Mouse (Mus musculus): ENCODE data around the gene Nup54. TPM values are rescaled to one million over a fixed set of nuclear protein-coding genes. Genes with fewer than 3 reads are reported as not detected.
A peak's percentile ranks its signal among the peaks of the same experiment; 100 is the strongest.

Nup54 gene
- polyA plus RNA-seq, 1 experiment from 2014 or later, result 37.3 TPM

GRCm38 (mm10) chr5:92465511-92465910 lies 30.5 kb upstream of the Nup54 start:
- ATAC-seq (replicated peaks; ENCODE audit: low FRiP score, low read depth) (no peak), DNase-seq (ENCODE audit: low spot score) (peak; percentile 35)
- Histone ChIP-seq H3K27me3 (ENCODE audit: insufficient read depth, low read length) (no peaks in the 10 kb centered on the region), H3K4me2 (ENCODE audit: low read length) (no peak overlapping the region), H3K4me1 (replicated peaks; ENCODE audit: insufficient read depth, low read length) (no peaks in the 10 kb centered on the region), H3K36me3 (ENCODE audit: insufficient read depth, low read length) (no peaks in the 10 kb centered on the region), H3K27ac (no peak overlapping the region), H3K9ac (ENCODE audit: low read depth, low read length) (no peak overlapping the region), H3K4me3 (replicated peaks; ENCODE audit: low read depth, low read length) (no peak overlapping the region), H3K9me3 (replicated peaks; ENCODE audit: low read length) (no peaks in the 10 kb centered on the region)
- no peak for TF ChIP-seq CTCF (IDR thresholded peaks at IDR 0.05; ENCODE audit: low read depth)
- 72% methylated on average over 5 of the region's 5 CpGs for WGBS

GRCm38 (mm10) chr5:92461321-92461720 lies 26.3 kb upstream of the Nup54 start:
- DNase-seq (ENCODE audit: low spot score) (peak; percentile 72), ATAC-seq (replicated peaks; ENCODE audit: low FRiP score, low read depth) (no peak)
- 15% methylated on average over 5 of the region's 5 CpGs for WGBS

GRCm38 (mm10) chr5:92458726-92459125 lies 23.7 kb upstream of the Nup54 start:
- 44% methylated on average over 5 of the region's 5 CpGs for WGBS
- Histone ChIP-seq H3K36me3 (ENCODE audit: insufficient read depth, low read length) (0 out of 2 replicates have a peak, but pooled peaks cover 6% of the 10 kb centered on the region), H3K4me1 (replicated peaks; ENCODE audit: insufficient read depth, low read length) (no peaks in the 10 kb centered on the region), H3K9me3 (replicated peaks; ENCODE audit: low read length) (no peaks in the 10 kb centered on the region), H3K4me3 (replicated peaks; ENCODE audit: low read depth, low read length) (no peak overlapping the region), H3K27ac (no peak overlapping the region), H3K9ac (ENCODE audit: low read depth, low read length) (no peak overlapping the region), H3K4me2 (ENCODE audit: low read length) (no peak overlapping the region), H3K27me3 (ENCODE audit: insufficient read depth, low read length) (no peaks in the 10 kb centered on the region)
- DNase-seq (ENCODE audit: low spot score) (no peak), ATAC-seq (replicated peaks; ENCODE audit: low FRiP score, low read depth) (no peak)
- no peak for TF ChIP-seq CTCF (IDR thresholded peaks at IDR 0.05; ENCODE audit: low read depth)

More at GRCm38 (mm10) chr5:92461321-92461720, 26.3 kb upstream of the Nup54 start:
- H3K9me3 ChIP-seq (replicated peaks; ENCODE audit: low read length), result no peaks in the 10 kb centered on the region
- H3K27me3 ChIP-seq (ENCODE audit: insufficient read depth, low read length), result no peaks in the 10 kb centered on the region
- no peak overlapping the region for H3K4me3 ChIP-seq (replicated peaks; ENCODE audit: low read depth, low read length)
- no peaks in the 10 kb centered on the region for H3K4me1 ChIP-seq (replicated peaks; ENCODE audit: insufficient read depth, low read length)
- H3K4me2 ChIP-seq (ENCODE audit: low read length), result no peak overlapping the region
- H3K36me3 ChIP-seq (ENCODE audit: insufficient read depth, low read length), result 0 out of 2 replicates have a peak, but pooled peaks cover 4% of the 10 kb centered on the region
- H3K9ac ChIP-seq (ENCODE audit: low read depth, low read length), result no peak overlapping the region
- no peak overlapping the region for H3K27ac ChIP-seq
- TF ChIP-seq CTCF (IDR thresholded peaks at IDR 0.05; ENCODE audit: low read depth), result peak; percentile 86

- Histone ChIP-seq H3K4me3 (replicated peaks; ENCODE audit: low read depth, low read length) (no peak overlapping the region), H3K27ac (no peak overlapping the region), H3K4me1 (replicated peaks; ENCODE audit: insufficient read depth, low read length) (no peaks in the 10 kb centered on the region), H3K9ac (ENCODE audit: low read depth, low read length) (no peak overlapping the region), H3K9me3 (replicated peaks; ENCODE audit: low read length) (no peaks in the 10 kb centered on the region), H3K36me3 (ENCODE audit: insufficient read depth, low read length) (0 out of 2 replicates have a peak, but pooled peaks cover 10% of the 10 kb centered on the region), H3K4me2 (ENCODE audit: low read length) (no peak overlapping the region), H3K27me3 (ENCODE audit: insufficient read depth, low read length) (no peaks in the 10 kb centered on the region)
- no peak for TF ChIP-seq CTCF (IDR thresholded peaks at IDR 0.05; ENCODE audit: low read depth)
- DNase-seq (ENCODE audit: low spot score), result no peak
- 79% methylated on average over 2 of the region's 2 CpGs for WGBS
- no peak for ATAC-seq (replicated peaks; ENCODE audit: low FRiP score, low read depth)
Observed at GRCm38 (mm10) chr5:92457410-92457809, 22.4 kb upstream of the Nup54 start.

- no peak for TF ChIP-seq CTCF (IDR thresholded peaks at IDR 0.05; ENCODE audit: low read depth)
- Histone ChIP-seq H3K27me3 (ENCODE audit: insufficient read depth, low read length) (no peaks in the 10 kb centered on the region), H3K9ac (ENCODE audit: low read depth, low read length) (no peak overlapping the region), H3K36me3 (ENCODE audit: insufficient read depth, low read length) (peaks cover 29% of the 10 kb centered on the region), H3K4me3 (replicated peaks; ENCODE audit: low read depth, low read length) (no peak overlapping the region), H3K9me3 (replicated peaks; ENCODE audit: low read length) (no peaks in the 10 kb centered on the region), H3K4me2 (ENCODE audit: low read length) (no peak overlapping the region), H3K27ac (no peak overlapping the region), H3K4me1 (replicated peaks; ENCODE audit: insufficient read depth, low read length) (no peaks in the 10 kb centered on the region)
- ATAC-seq (replicated peaks; ENCODE audit: low FRiP score, low read depth) (no peak), DNase-seq (ENCODE audit: low spot score) (no peak)
- 97% methylated on average over 5 of the region's 5 CpGs for WGBS
Observed at GRCm38 (mm10) chr5:92452876-92453275, 17.9 kb upstream of the Nup54 start.

GRCm38 (mm10) chr5:92446736-92447135 lies 11.7 kb upstream of the Nup54 start:
- ATAC-seq (replicated peaks; ENCODE audit: low FRiP score, low read depth) (no peak), DNase-seq (ENCODE audit: low spot score) (no peak)
- Histone ChIP-seq H3K27me3 (ENCODE audit: insufficient read depth, low read length) (no peaks in the 10 kb centered on the region), H3K4me3 (replicated peaks; ENCODE audit: low read depth, low read length) (no peak overlapping the region), H3K9ac (ENCODE audit: low read depth, low read length) (no peak overlapping the region), H3K4me2 (ENCODE audit: low read length) (no peak overlapping the region), H3K9me3 (replicated peaks; ENCODE audit: low read length) (no peaks in the 10 kb centered on the region), H3K4me1 (replicated peaks; ENCODE audit: insufficient read depth, low read length) (no peaks in the 10 kb centered on the region), H3K27ac (no peak overlapping the region), H3K36me3 (ENCODE audit: insufficient read depth, low read length) (peaks cover 24% of the 10 kb centered on the region; the same call in 1 of the 2 replicates)
- WGBS, result 92% methylated on average over 5 of the region's 5 CpGs
- no peak for TF ChIP-seq CTCF (IDR thresholded peaks at IDR 0.05; ENCODE audit: low read depth)

GRCm38 (mm10) chr5:92445016-92445415 lies 10.0 kb upstream of the Nup54 start:
- Histone ChIP-seq H3K27ac (no peak overlapping the region), H3K4me3 (replicated peaks; ENCODE audit: low read depth, low read length) (no peak overlapping the region), H3K27me3 (ENCODE audit: insufficient read depth, low read length) (no peaks in the 10 kb centered on the region), H3K4me1 (replicated peaks; ENCODE audit: insufficient read depth, low read length) (no peaks in the 10 kb centered on the region), H3K9ac (ENCODE audit: low read depth, low read length) (no peak overlapping the region), H3K4me2 (ENCODE audit: low read length) (no peak overlapping the region), H3K9me3 (replicated peaks; ENCODE audit: low read length) (no peaks in the 10 kb centered on the region), H3K36me3 (ENCODE audit: insufficient read depth, low read length) (peaks cover 14% of the 10 kb centered on the region; the same call in 1 of the 2 replicates)
- ATAC-seq (replicated peaks; ENCODE audit: low FRiP score, low read depth) (no peak), DNase-seq (ENCODE audit: low spot score) (no peak)
- 88% methylated on average over 2 of the region's 2 CpGs for WGBS
- no peak for TF ChIP-seq CTCF (IDR thresholded peaks at IDR 0.05; ENCODE audit: low read depth)

Measured in kidney, postnatal 0 days (tissue).